Mouse (Mus musculus): ENCODE data around the gene Defb6.

Defb6 gene

DNA sequence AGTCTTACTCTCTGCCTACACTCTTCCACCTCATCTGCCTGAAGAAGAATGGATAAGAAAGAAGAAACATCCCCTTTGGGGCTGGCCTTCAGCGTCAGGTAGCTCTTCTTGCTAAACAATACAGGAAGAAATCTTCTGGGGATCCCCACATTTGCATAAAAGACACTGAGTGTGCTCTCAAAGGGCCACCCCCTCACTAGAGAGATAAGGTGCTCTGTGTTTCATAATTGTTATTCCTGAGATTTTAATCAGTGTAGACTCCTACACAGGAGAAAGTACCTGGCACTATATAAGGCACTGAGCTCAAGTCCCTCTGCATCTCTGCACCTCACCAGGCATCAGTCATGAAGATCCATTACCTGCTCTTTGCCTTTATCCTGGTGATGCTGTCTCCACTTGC is at the start of gene Defb6:
Gene Defb6, plus strand, starts transcription at position 318 of the 400 bp plus-strand sequence.
- DNase-seq (ENCODE audit: low read depth, low spot score) = no peak

DNA sequence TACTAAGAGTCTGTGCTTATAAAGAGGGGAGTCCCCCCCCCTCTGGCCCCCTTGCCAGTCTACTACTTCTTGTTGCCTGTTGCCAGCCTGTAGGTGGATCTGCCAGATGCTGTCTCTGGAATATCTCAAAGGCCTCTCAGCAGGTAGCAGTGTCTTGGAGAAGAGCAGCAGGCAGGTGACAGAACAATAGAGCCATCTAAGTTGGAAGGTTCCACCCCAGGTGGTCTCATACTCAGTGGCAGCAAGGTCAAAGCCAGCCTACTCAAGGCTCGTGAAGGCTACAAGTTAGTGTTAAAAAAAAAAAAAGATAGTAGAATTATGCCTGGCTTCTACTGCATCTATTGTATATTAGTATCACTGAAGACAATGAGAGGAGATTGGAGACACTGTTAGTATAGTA is 12.8 kb downstream of the Defb6 start:
- no peak for DNase-seq (ENCODE audit: low read depth, low spot score)

DNA sequence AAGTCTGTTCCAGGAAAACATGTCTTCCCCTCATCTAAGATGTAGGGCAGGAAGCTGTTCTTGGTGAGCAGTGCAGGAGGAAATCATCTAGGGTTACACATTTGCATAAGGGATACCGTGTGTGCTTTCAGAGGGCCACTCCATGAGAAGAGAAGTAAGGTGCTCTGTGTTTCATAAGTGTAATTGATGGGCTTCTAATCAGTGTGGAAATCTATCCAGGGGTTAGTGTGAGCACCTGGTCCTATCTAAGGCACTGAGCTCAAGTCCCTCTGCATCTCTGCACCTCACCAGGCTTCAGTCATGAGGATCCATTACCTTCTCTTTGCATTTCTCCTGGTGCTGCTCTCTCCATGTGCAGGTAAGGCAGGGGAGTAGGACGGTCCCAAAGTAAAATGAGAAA is 14.3 kb downstream of the Defb6 start, which contains the start of gene Defb46:
Gene Defb46, plus strand, starts transcription at position 301 of the 400 bp plus-strand sequence.
- DNase-seq (ENCODE audit: low read depth, low spot score) = no peak

DNA sequence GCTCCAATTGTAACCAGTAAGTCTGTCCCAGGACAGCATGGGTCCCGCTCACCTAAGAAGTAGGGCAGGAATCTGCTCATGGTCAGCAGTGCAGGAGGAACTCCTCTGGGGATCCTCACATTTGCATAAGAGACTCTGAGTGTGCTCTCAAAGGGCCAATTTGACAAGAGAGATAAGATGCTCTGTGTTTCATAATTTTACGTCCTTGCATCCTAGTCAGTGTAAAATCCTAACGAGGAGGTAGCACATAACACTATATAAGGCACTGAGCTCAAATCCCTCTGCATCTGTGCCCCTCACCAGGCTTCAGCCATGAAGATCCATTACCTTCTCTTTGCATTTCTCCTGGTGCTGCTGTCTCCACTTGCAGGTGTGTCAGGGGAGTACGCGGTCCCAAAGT is 22.0 kb downstream of the Defb6 start, which contains the start of gene Defb5:
Gene Defb5, plus strand, starts transcription at position 301 of the 400 bp plus-strand sequence.
- DNase-seq (ENCODE audit: low read depth, low spot score) = no peak

DNA sequence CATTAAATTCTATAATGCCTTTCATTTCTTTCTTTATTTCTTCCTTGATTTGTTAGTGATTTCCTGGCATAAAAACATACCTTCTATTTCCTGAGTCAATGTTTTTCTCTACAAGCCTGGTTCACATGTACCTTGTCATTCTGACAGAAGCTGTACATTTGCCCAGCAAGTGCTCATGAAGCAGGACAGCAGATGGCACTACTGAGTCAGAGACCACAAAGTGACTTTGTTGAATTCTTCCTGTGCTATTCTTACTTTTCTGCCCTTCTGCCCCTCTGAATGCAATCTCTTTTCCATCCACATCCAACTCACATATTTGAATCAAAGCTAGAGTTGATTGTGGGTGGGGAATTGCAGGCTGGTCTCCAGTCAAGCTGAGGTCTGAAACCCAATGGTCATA is 32.9 kb downstream of the Defb6 start:
- no peak for DNase-seq (ENCODE audit: low read depth, low spot score)

DNA sequence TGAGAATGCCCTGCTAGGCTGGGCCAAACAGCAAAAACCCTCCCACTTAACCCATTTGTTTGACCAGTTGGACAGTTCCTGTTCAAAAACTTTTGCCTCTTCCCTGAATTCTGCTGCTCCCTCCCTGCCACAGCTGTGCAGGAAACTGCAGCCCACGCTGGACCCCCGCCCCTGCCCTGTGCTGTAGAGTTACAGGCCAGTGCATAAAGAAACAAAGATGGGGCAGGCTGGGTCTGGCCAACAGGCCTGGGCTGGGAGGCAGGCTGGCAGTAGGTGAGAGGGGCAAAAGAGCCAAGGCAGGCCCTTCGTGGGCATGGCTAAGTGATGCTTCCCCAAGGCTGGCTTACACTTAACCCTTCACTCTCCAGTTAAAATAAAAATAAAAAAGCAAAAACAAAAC is 34.4 kb downstream of the Defb6 start:
- DNase-seq (ENCODE audit: low read depth, low spot score) = no peak
